Mouse (Mus musculus): ENCODE results near the gene Sec11a.

The Sec11a gene

DNA sequence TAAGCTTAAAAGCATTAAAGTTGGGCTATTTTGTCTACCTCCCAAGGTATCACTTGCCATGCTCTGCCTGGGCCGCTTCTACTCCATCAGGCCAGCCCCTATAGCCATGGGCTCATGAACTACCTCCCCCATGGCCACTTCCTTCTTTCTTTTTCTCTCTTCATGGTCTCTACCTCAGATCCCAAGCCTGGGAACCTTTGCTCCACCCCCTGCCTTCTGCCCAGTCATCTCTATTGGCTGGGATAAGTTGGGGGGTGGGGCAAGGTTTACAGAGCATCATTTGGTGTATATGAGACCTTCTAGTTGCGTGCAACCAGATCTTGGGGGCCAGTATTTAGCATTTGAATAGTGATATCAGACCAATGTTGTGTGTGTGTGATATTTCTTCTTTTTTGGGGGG is 85.1 kb downstream of the Sec11a start:
- no peak for DNase-seq (ENCODE audit: inconsistent age in 2 of 2, low spot score in 1 of 2)

DNA sequence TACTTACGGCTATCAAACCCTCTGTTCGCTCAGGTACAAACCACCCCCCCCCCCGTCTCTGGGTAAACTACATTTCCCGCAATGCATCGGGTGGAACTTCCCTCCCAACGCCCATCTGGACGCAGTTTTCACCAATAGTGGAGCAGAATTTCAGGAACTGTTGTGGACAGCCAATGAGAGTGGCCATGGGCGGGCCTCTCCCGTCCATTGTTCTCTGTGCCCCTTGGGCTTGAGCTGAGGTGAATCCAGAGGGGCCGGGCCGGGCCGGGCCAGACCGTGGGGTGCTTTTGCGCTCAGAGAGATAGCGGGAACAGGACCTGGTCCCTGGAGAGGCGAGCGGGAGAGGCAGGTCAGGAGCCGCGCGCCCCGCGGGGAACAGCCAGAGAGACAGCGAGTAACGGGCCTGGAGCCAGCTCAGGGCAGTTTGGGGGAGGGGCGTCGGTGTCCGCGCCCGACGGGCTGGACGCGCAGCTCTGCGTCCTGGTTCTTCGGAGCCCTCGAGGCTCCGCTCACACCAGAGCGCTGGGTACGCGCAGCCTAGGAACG is 86.8 kb downstream of the Sec11a start, which contains the start of gene Zscan2:
Gene Zscan2 (plus strand): TSS at position 192 of the 546 bp plus-strand sequence.
- peak; percentile 93 to 98 for DNase-seq (ENCODE audit: inconsistent age in 2 of 2, low spot score in 1 of 2)

GRCm38 (mm10) chr7:80860227-80860626 is 87.4 kb downstream of the Sec11a start:
- DNase-seq (ENCODE audit: inconsistent age in 2 of 2, low spot score in 1 of 2): peak; percentile 73 to 89

- DNase-seq (ENCODE audit: inconsistent age in 2 of 2, low spot score in 1 of 2): peak; percentile 76 to 92
Measured at GRCm38 (mm10) chr7:80857181-80857580, 90.4 kb downstream of the Sec11a start.

GRCm38 (mm10) chr7:80855316-80855715 is 92.3 kb downstream of the Sec11a start:
- no peak for DNase-seq (ENCODE audit: inconsistent age in 2 of 2, low spot score in 1 of 2)
